Mouse (Mus musculus) intestine, postnatal 0 days (tissue): ENCODE results near the gene Kif2b. TPM values are rescaled to one million over a fixed set of nuclear protein-coding genes. Genes with fewer than 3 reads are reported as not detected.

Experiments used
- ATAC-seq: fragments of 200-750 bp; cut with Nextera tagmentation; 2 replicates; pipeline ENCODE4 v1.8.0; 2017; ENCODE audit warnings: mild to moderate bottlenecking, moderate TSS enrichment, moderate library complexity
- H3K27ac ChIP-seq: fragments of 300-500 bp; sonication (generic); 2 replicates; pipeline ENCODE4 v1.5.1; 2014; ENCODE audit warnings: mild to moderate bottlenecking, low read depth, low read length, moderate library complexity
- H3K27me3 ChIP-seq: fragments of 300-500 bp; sonication (generic); replicated peaks from 2 replicates; pipeline ENCODE4 v1.6.1; 2014; ENCODE audit warnings: low read length, mixed read lengths; ENCODE audit not compliant: control insufficient read depth, insufficient read depth
- H3K36me3 ChIP-seq: fragments of 300-500 bp; sonication (generic); 2 replicates; pipeline ENCODE4 v1.6.1; 2014; ENCODE audit warnings: mild to moderate bottlenecking, moderate library complexity; ENCODE audit not compliant: control insufficient read depth, insufficient read depth
- H3K4me1 ChIP-seq: fragments of 300-500 bp; sonication (generic); replicated peaks from 2 replicates; pipeline ENCODE4 v1.6.1; 2014; ENCODE audit warnings: antibody characterized with exemption, low read length, mixed read lengths; ENCODE audit not compliant: control insufficient read depth, insufficient read depth
- H3K4me2 ChIP-seq: fragments of 300-500 bp; sonication (generic); replicated peaks from 2 replicates; pipeline ENCODE4 v1.6.1; 2014; ENCODE audit warnings: low read depth, mild to moderate bottlenecking, moderate library complexity
- H3K4me3 ChIP-seq: fragments of 300-500 bp; sonication (generic); 2 replicates; pipeline ENCODE4 v1.5.1; 2014; ENCODE audit warnings: low read depth, low read length
- H3K9ac ChIP-seq: fragments of 300-500 bp; sonication (generic); 2 replicates; pipeline ENCODE4 v1.6.1; 2014; ENCODE audit warnings: mild to moderate bottlenecking, low read depth, low read length
- H3K9me3 ChIP-seq: fragments of 300-500 bp; sonication (generic); 2 replicates; pipeline ENCODE4 v1.6.1; 2016; ENCODE audit warnings: mixed run types; ENCODE audit not compliant: control insufficient read depth
- CTCF ChIP-seq: sonication (generic); IDR thresholded peaks from 2 replicates; pipeline ENCODE4 v1.5.1; 2016; ENCODE audit warnings: low read depth, mild to moderate bottlenecking, control low read depth, antibody characterized with exemption, moderate library complexity
- WGBS: fragments of 180-500 bp; shearing (Covaris S2); extraction: QIAGEN DNeasy Blood & Tissue Kit; methylation state at CpG from one replicate; pipeline ENCODE4 v1.1.7; 2014; 5-methylcytosine and 5-hydroxymethylcytosine counted together
- polyA plus RNA-seq: library from polyadenylated mRNA; unstranded; fragments of >200 nt; fragmentation: Nextera tagmentation; extraction: Ambion mirVana; gene quantifications from 2 replicates; pipeline ENCODE4 v1.2.1, GENCODE M21; 2015

Kif2b gene
- not detected in 2 replicates for polyA plus RNA-seq

DNA sequence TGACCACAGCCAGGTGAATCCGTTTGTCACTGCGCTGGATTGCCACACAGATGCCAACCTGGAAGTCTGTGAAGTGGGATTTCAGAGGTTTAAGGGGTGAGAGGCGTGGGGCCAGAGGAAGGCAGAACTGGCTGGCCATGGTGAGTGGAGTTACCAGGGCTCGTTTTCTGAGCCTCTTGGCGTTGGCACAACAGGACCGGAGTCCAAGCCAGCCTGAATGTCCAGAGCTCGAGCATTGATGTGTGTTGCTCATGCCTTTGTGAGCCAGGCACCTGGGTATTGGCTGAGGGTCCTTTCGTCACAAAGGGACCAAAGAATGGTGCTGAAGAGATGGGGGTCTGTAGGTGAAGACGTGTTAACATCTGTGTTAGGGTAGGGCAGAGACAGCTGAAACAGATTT, at the start of gene Kif2b:
Kif2b (minus strand) TSS at position 242 of the 400 bp plus-strand sequence.
- no peak within 1 kb of the TSS for H3K9ac ChIP-seq
- H3K4me1 ChIP-seq = no peaks in the 10 kb centered on the region
- H3K4me3 ChIP-seq = no peak within 1 kb of the TSS
- no peaks in the 10 kb centered on the region for H3K27me3 ChIP-seq
- TF ChIP-seq CTCF = no peak
- H3K9me3 ChIP-seq = no peaks in the 10 kb centered on the region
- H3K4me2 ChIP-seq = no peak within 1 kb of the TSS
- no peak for ATAC-seq
- 90% methylated on average over 9 of the region's 9 CpGs for WGBS
- H3K27ac ChIP-seq = no peak within 1 kb of the TSS
- no peaks in the 10 kb centered on the region for H3K36me3 ChIP-seq

GRCm38 (mm10) chr11:91593088-91593487, 15.7 kb upstream of the Kif2b start:
- no peak overlapping the region for H3K27ac ChIP-seq
- no peak overlapping the region for H3K9ac ChIP-seq
- no peak for ATAC-seq
- no peak overlapping the region for H3K4me2 ChIP-seq
- no peaks in the 10 kb centered on the region for H3K9me3 ChIP-seq
- H3K27me3 ChIP-seq = no peaks in the 10 kb centered on the region
- 57% methylated on average over 3 of the region's 3 CpGs for WGBS
- no peak for TF ChIP-seq CTCF
- H3K36me3 ChIP-seq = no peaks in the 10 kb centered on the region
- H3K4me1 ChIP-seq = no peaks in the 10 kb centered on the region
- H3K4me3 ChIP-seq = no peak overlapping the region

GRCm38 (mm10) chr11:91576856-91577255, 502 bp downstream of the Kif2b start:
- no peaks in the 10 kb centered on the region for H3K9me3 ChIP-seq
- no peak overlapping the region for H3K4me2 ChIP-seq
- no peak overlapping the region for H3K4me3 ChIP-seq
- H3K27ac ChIP-seq = no peak overlapping the region
- no peak overlapping the region for H3K9ac ChIP-seq
- TF ChIP-seq CTCF = no peak
- no peak for ATAC-seq
- no peaks in the 10 kb centered on the region for H3K4me1 ChIP-seq
- H3K36me3 ChIP-seq = no peaks in the 10 kb centered on the region
- WGBS = 95% methylated on average over 19 of the region's 19 CpGs
- H3K27me3 ChIP-seq = no peaks in the 10 kb centered on the region

- H3K4me2 ChIP-seq = no peak overlapping the region
- no peaks in the 10 kb centered on the region for H3K9me3 ChIP-seq
- 92% methylated on average over 8 of the region's 8 CpGs for WGBS
- H3K4me3 ChIP-seq = no peak overlapping the region
- H3K27ac ChIP-seq = no peak overlapping the region
- no peaks in the 10 kb centered on the region for H3K27me3 ChIP-seq
- no peaks in the 10 kb centered on the region for H3K36me3 ChIP-seq
- no peak overlapping the region for H3K9ac ChIP-seq
- no peak for ATAC-seq
- no peaks in the 10 kb centered on the region for H3K4me1 ChIP-seq
- TF ChIP-seq CTCF = no peak
Observed at GRCm38 (mm10) chr11:91575406-91575805, 2.0 kb downstream of the Kif2b start.

- Histone ChIP-seq H3K4me3 (no peak overlapping the region), H3K4me1 (no peaks in the 10 kb centered on the region), H3K9me3 (no peaks in the 10 kb centered on the region), H3K9ac (no peak overlapping the region), H3K4me2 (no peak overlapping the region), H3K36me3 (no peaks in the 10 kb centered on the region), H3K27me3 (no peaks in the 10 kb centered on the region), H3K27ac (no peak overlapping the region)
- TF ChIP-seq CTCF = no peak
- WGBS = 57% methylated on average over 3 of the region's 3 CpGs
- ATAC-seq = no peak
Observed at GRCm38 (mm10) chr11:91574477-91574876, 2.9 kb downstream of the Kif2b start.

- no peak for ATAC-seq
- 79% methylated on average over 4 of the region's 4 CpGs for WGBS
- H3K4me1 ChIP-seq = no peaks in the 10 kb centered on the region
- no peak overlapping the region for H3K4me3 ChIP-seq
- no peaks in the 10 kb centered on the region for H3K36me3 ChIP-seq
- H3K27ac ChIP-seq = no peak overlapping the region
- no peak overlapping the region for H3K4me2 ChIP-seq
- H3K9ac ChIP-seq = no peak overlapping the region
- H3K27me3 ChIP-seq = no peaks in the 10 kb centered on the region
- TF ChIP-seq CTCF = no peak
- H3K9me3 ChIP-seq = no peaks in the 10 kb centered on the region
Observed at GRCm38 (mm10) chr11:91530737-91531136, 46.6 kb downstream of the Kif2b start.
